Mouse (Mus musculus) liver, adult 2 months (tissue): ENCODE data around the gene Adgrv1.

ENCODE experiments used
- CTCF ChIP-seq: fragments of 200-500 bp; IDR thresholded peaks from 2 replicates; pipeline ENCODE4 v1.5.1; 2011; ENCODE audit warnings: low read depth, low read length, control low read depth
- POLR2A ChIP-seq: fragments of 200-500 bp; IDR thresholded peaks from 2 replicates; pipeline ENCODE4 v1.6.1; 2011; ENCODE audit warnings: low read length, control low read depth; ENCODE audit not compliant: insufficient read depth; ENCODE audit errors: extremely low read depth

GRCm38 (mm10) chr13:81629395-81629794 is 3.6 kb downstream of the Adgrv1 start:
- TF ChIP-seq CTCF (no peak), POLR2A (no peak)
